In the genomic region with DNA sequence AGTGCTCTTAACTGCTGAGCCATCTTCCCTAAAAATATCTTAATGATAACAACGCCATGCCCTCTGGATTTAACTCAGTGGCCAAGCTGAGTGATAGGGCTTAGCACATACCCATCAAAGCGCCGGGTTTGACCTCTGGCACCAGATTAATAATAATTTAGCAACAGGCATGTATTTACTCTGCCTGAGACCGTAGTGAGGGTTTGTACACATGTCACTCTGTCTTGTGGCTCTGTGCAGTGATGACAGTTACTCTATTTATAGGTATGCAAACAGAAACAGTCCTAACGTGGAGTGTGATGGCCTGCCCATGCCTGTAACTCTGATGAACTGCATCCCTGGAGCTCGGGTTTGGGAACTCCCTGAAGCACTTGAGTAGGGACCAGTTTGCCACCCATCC, we compare ENCODE assay signal across 21 mouse cellular contexts. TPM values are rescaled to one million over a fixed set of nuclear protein-coding genes. Genes with fewer than 3 reads are reported as not detected.
A peak's percentile ranks its signal among the peaks of the same experiment; 100 is the strongest.
DNase-seq lines count a peak whose midpoint lies in the region; ATAC-seq and TF ChIP-seq lines count a peak whose summit lies in the region.
"Had no signal": no experiment of that assay in that cellular context is flagged by ENCODE, and none has a peak within 500 bp of the region (broad histone marks: within the 10 kb centered on the region; RNA-seq: fewer than 3 reads in every experiment).

No protein-coding gene starts in this region.

- H3K4me2 ChIP-seq in lung, postnatal 0 days (replicated peaks; ENCODE audit: low read depth, low read length): no peak overlapping the region
- H3K4me2 ChIP-seq in heart, embryonic 14.5 days (ENCODE audit: low read length): 0 out of 2 replicates have a peak overlapping the region, but pooled peaks have one; percentile 0
- H3K4me2 ChIP-seq in myocyte (ENCODE audit: low read depth): no peak overlapping the region
- H3K4me2 ChIP-seq in kidney, embryonic 16.5 days (replicated peaks; ENCODE audit: low read depth, low read length): no peak overlapping the region
- H3K4me2 ChIP-seq: limb, embryonic 15.5 days had no signal

- peak overlapping the region; percentile 82 for H3K27ac ChIP-seq in gastrocnemius, adult 2 months
- no peak overlapping the region for H3K27ac ChIP-seq in lung, postnatal 0 days (ENCODE audit: low read length)
- peak overlapping the region; percentile 75 to 81 for H3K27ac ChIP-seq in heart, embryonic 14.5 days (replicated peaks in 1 of 2; ENCODE audit: control insufficient read depth in 1 of 2, insufficient read depth in 1 of 2, low read depth in 2 of 2, low read length in 2 of 2)
- H3K27ac ChIP-seq in kidney, embryonic 16.5 days (ENCODE audit: low read length): no peak overlapping the region
- H3K27ac ChIP-seq: limb, embryonic 15.5 days had no signal

- H3ac ChIP-seq in myocyte (ENCODE audit: control insufficient read depth, insufficient read length): no peak overlapping the region

- no peak overlapping the region for H3K4me3 ChIP-seq in gastrocnemius, adult 2 months
- no peak overlapping the region for H3K4me3 ChIP-seq in lung, postnatal 0 days (ENCODE audit: low read depth, low read length)
- H3K4me3 ChIP-seq in heart, embryonic 14.5 days (ENCODE audit: control insufficient read depth in 1 of 2, insufficient read depth in 1 of 2, low read depth in 1 of 2, low read length in 2 of 2): no peak overlapping the region
- no peak overlapping the region for H3K4me3 ChIP-seq in myocyte
- H3K4me3 ChIP-seq in kidney, embryonic 16.5 days (ENCODE audit: low read length): no peak overlapping the region
- H3K4me3 ChIP-seq: erythroblast, embryonic 14.5 days; hindbrain, embryonic 10.5 days; limb, embryonic 15.5 days had no signal

- TF ChIP-seq POLR2A in myocyte (IDR thresholded peaks at IDR 0.05; ENCODE audit: insufficient read length, low read depth): no peak

- intact Hi-C loops in gastrocnemius, adult 2 months (cut with DNase I): no loop called here
- intact Hi-C loops in gastrocnemius, postnatal 14 days (cut with DNase I; ENCODE audit: low total_unique reads): no loop called here

- H3K9me3 ChIP-seq in lung, postnatal 0 days (ENCODE audit: low read length): no peaks in the 10 kb centered on the region
- no peaks in the 10 kb centered on the region for H3K9me3 ChIP-seq in heart, embryonic 14.5 days (ENCODE audit: control insufficient read depth, low read length)
- 0 out of 2 replicates have a peak, but pooled peaks cover 2% of the 10 kb centered on the region for H3K9me3 ChIP-seq in kidney, embryonic 16.5 days (ENCODE audit: low read length)
- H3K9me3 ChIP-seq: limb, embryonic 15.5 days had no signal

- DNase-seq in gastrocnemius, adult 2 months: no peak
- DNase-seq in gastrocnemius, postnatal 14 days: no peak
- peak; percentile 47 for DNase-seq in lung, postnatal 0 days (ENCODE audit: low spot score)
- DNase-seq in lung, postnatal 10 days: no peak
- DNase-seq in MN1 (ENCODE audit: low spot score): no peak
- DNase-seq: adrenal gland, postnatal 14 days; cerebellum, adult 11-12 months; kidney, adult 8-10 months; kidney, postnatal 36 days; layer of hippocampus, postnatal 36 days; midbrain, embryonic 14.5 days had no signal

- peaks cover 29% of the 10 kb centered on the region; the same call in 1 of the 2 replicates for H3K4me1 ChIP-seq in lung, postnatal 0 days (ENCODE audit: insufficient read depth, low read depth, low read length)
- H3K4me1 ChIP-seq in heart, embryonic 14.5 days (ENCODE audit: control insufficient read depth in 2 of 2, insufficient read depth in 2 of 2, low read length in 2 of 2): peaks cover 53 to 79% of the 10 kb centered on the region in 2 experiments
- H3K4me1 ChIP-seq in kidney, embryonic 16.5 days (ENCODE audit: insufficient read depth, low read length): peaks cover 53% of the 10 kb centered on the region

- no peak for TF ChIP-seq CTCF in gastrocnemius, adult 2 months (IDR thresholded peaks at IDR 0.05)
- TF ChIP-seq CTCF in lung, postnatal 0 days (IDR thresholded peaks at IDR 0.05): no peak

- H3K27me3 ChIP-seq in lung, postnatal 0 days (replicated peaks; ENCODE audit: insufficient read depth, low read length): no peaks in the 10 kb centered on the region
- no peaks in the 10 kb centered on the region for H3K27me3 ChIP-seq in heart, embryonic 14.5 days (ENCODE audit: control insufficient read depth, insufficient read depth, low read length)
- H3K27me3 ChIP-seq in myocyte (ENCODE audit: control insufficient read depth, insufficient read depth, insufficient read length): no peaks in the 10 kb centered on the region
- H3K27me3 ChIP-seq in kidney, embryonic 16.5 days (ENCODE audit: insufficient read depth, low read length): no peaks in the 10 kb centered on the region
- H3K27me3 ChIP-seq: limb, embryonic 15.5 days; Patski had no signal

- H3K36me3 ChIP-seq in lung, postnatal 0 days (ENCODE audit: insufficient read depth, low read length): no peaks in the 10 kb centered on the region
- no peaks in the 10 kb centered on the region for H3K36me3 ChIP-seq in heart, embryonic 14.5 days (ENCODE audit: control insufficient read depth, insufficient read depth, low read length)
- no peaks in the 10 kb centered on the region for H3K36me3 ChIP-seq in myocyte (ENCODE audit: control insufficient read depth, insufficient read depth)
- no peaks in the 10 kb centered on the region for H3K36me3 ChIP-seq in kidney, embryonic 16.5 days (ENCODE audit: insufficient read depth, low read length)
- H3K36me3 ChIP-seq: limb, embryonic 15.5 days had no signal

- WGBS in lung, postnatal 0 days: 50% methylated on average over 6 of the region's 6 CpGs
- 25% methylated on average over 6 of the region's 6 CpGs for WGBS in heart, embryonic 14.5 days
- 77% methylated on average over 6 of the region's 6 CpGs for WGBS in kidney, embryonic 16.5 days

- no peak overlapping the region for H3K9ac ChIP-seq in lung, postnatal 0 days (replicated peaks; ENCODE audit: low read depth)
- H3K9ac ChIP-seq in heart, embryonic 14.5 days (ENCODE audit: low read length): no peak overlapping the region
- H3K9ac ChIP-seq in kidney, embryonic 16.5 days (replicated peaks; ENCODE audit: low read length): no peak overlapping the region
- H3K9ac ChIP-seq: limb, embryonic 15.5 days had no signal

- no peaks in the 10 kb centered on the region for H3K79me2 ChIP-seq in myocyte (ENCODE audit: control insufficient read depth, insufficient read depth)

- no peak; the same call in 1 of the 2 replicates for TF ChIP-seq EP300 in lung, postnatal 0 days (IDR thresholded peaks at IDR 0.05)

- no peak for ATAC-seq in lung, postnatal 0 days
- ATAC-seq in heart, embryonic 14.5 days (ENCODE audit: insufficient number of reproducible peaks, insufficient read depth, low FRiP score, low read depth): peak; percentile 76
- no peak for ATAC-seq in kidney, embryonic 16.5 days (ENCODE audit: low FRiP score, low TSS enrichment)
- ATAC-seq: activated CD4-positive, CD25-positive, alpha-beta regulatory T cell, adult 4 months; forebrain, embryonic 14.5 days; Patski had no signal

TF ChIP-seq in myocyte, 11 proteins besides CTCF, POLR2A, EP300 and RAD21:
- peak in 1 of 3 experiments; percentile 23 for TF ChIP-seq MYOD1 (IDR thresholded peaks at IDR 0.05; ENCODE audit: control insufficient read depth in 1 of 3, insufficient read length in 2 of 3, low read depth in 2 of 3)
- peak; percentile 20; the same call in 1 of the 2 replicates for TF ChIP-seq CEBPB (IDR thresholded peaks at IDR 0.05; ENCODE audit: insufficient read depth, poor library complexity, severe bottlenecking)
- TF ChIP-seq MYOG (IDR thresholded peaks at IDR 0.05; ENCODE audit: control insufficient read depth in 1 of 3, insufficient read depth in 1 of 3, insufficient read length in 2 of 3, low read depth in 2 of 3): no peak

RNA-seq across cellular contexts. Expression of gene Adamtsl4, which starts 5.0 kb away (rescaled TPM):
- total RNA-seq in gastrocnemius, adult 2 months (2021): 10 to 100 TPM; 17.2 to 32.0 TPM
- total RNA-seq in gastrocnemius, postnatal 14 days (2021): 10 to 100 TPM; 27.1 to 50.8 TPM
- 11.8 and 13.2 TPM in 2 replicates for polyA plus RNA-seq in lung, postnatal 0 days (2015; fragmentation: Nextera tagmentation; extraction: Ambion mirVana)
- polyA plus RNA-seq in heart, embryonic 14.5 days (2014; fragmentation: Nextera tagmentation; extraction: Ambion mirVana): 6.3 and 7.0 TPM in 2 replicates
- polyA plus RNA-seq in myocyte (2012; fragmentation: generic; extraction: Trizol): 4.6 TPM
- polyA plus RNA-seq in kidney, embryonic 16.5 days (2015; fragmentation: Nextera tagmentation; extraction: Ambion mirVana): 3.8 and 3.9 TPM in 2 replicates

RNA-seq across cellular contexts. Expression of gene Mcl1, which starts 34.1 kb away (rescaled TPM):
- 100 to 1,000 TPM; 110 to 123 TPM for total RNA-seq in gastrocnemius, adult 2 months (2021)
- 100 to 1,000 TPM in 1 of 2 experiments, 10 to 100 TPM in 1; 98.8 to 124 TPM for total RNA-seq in gastrocnemius, postnatal 14 days (2021)
- 99.6 and 101 TPM in 2 replicates for polyA plus RNA-seq in lung, postnatal 0 days (2015; fragmentation: Nextera tagmentation; extraction: Ambion mirVana)
- 54.3 and 57.2 TPM in 2 replicates for polyA plus RNA-seq in heart, embryonic 14.5 days (2014; fragmentation: Nextera tagmentation; extraction: Ambion mirVana)
- 51.6 TPM for polyA plus RNA-seq in myocyte (2012; fragmentation: generic; extraction: Trizol)
- 23.7 and 38.1 TPM in 2 replicates for polyA plus RNA-seq in kidney, embryonic 16.5 days (2015; fragmentation: Nextera tagmentation; extraction: Ambion mirVana)

RNA-seq across cellular contexts. Expression of gene Ecm1, which starts 46.7 kb away (rescaled TPM):
- 10 to 100 TPM; 18.0 to 23.0 TPM for total RNA-seq in gastrocnemius, adult 2 months (2021)
- total RNA-seq in gastrocnemius, postnatal 14 days (2021): 10 to 100 TPM; 16.7 to 18.5 TPM
- 94.3 and 107 TPM in 2 replicates for polyA plus RNA-seq in lung, postnatal 0 days (2015; fragmentation: Nextera tagmentation; extraction: Ambion mirVana)
- polyA plus RNA-seq in heart, embryonic 14.5 days (2014; fragmentation: Nextera tagmentation; extraction: Ambion mirVana): 62.7 and 66.1 TPM in 2 replicates
- polyA plus RNA-seq in myocyte (2012; fragmentation: generic; extraction: Trizol): 219 TPM
- 174 and 208 TPM in 2 replicates for polyA plus RNA-seq in kidney, embryonic 16.5 days (2015; fragmentation: Nextera tagmentation; extraction: Ambion mirVana)
- total RNA-seq: common myeloid progenitor, adult 5-6 weeks had no signal

Comparison
In these comparisons a context has a peak if more than half of its experiments do, and no peak if none do; other contexts are left out.
1. H3K27ac ChIP-seq: peak in gastrocnemius, adult 2 months (single experiment) and heart, embryonic 14.5 days (2 of 2); none in lung, postnatal 0 days (single experiment) and kidney, embryonic 16.5 days (single experiment).